Mouse (Mus musculus) CH12.LX (cell line): ENCODE data around the gene Phf7.

Experiments
- CHD1 ChIP-seq: IDR thresholded peaks from 2 replicates; pipeline ENCODE4 v1.6.1; 2012; ENCODE audit warnings: low read depth, low read length, improper control_type of control experiment, inconsistent platforms
- CHD2 ChIP-seq: IDR thresholded peaks from 2 replicates; pipeline ENCODE4 v1.6.1; 2011; ENCODE audit warnings: low read length, improper control_type of control experiment
- CTCF ChIP-seq, 2 experiments: IDR thresholded peaks in 1 of 2; conservative IDR thresholded peaks in 1 of 2; 2 replicates each; pipeline ENCODE4 v1.5.1; 2011 to 2012; ENCODE audit warnings: low read depth in 2 of 2, low read length in 2 of 2, improper control_type of control experiment in 1 of 2, inconsistent platforms in 1 of 2, mild to moderate bottlenecking in 1 of 2, moderate library complexity in 1 of 2
- ELF1 ChIP-seq: IDR thresholded peaks from 2 replicates; pipeline ENCODE4 v1.6.1; 2014; ENCODE audit warnings: low read depth, mild to moderate bottlenecking, inconsistent platforms, low read length, improper control_type of control experiment
- EP300 ChIP-seq: IDR thresholded peaks from 2 replicates; pipeline ENCODE4 v1.6.1; 2011; ENCODE audit warnings: low read length, improper control_type of control experiment
- MAZ ChIP-seq: IDR thresholded peaks from 2 replicates; pipeline ENCODE4 v1.6.1; 2012; ENCODE audit warnings: low read depth, mild to moderate bottlenecking, inconsistent platforms, low read length, improper control_type of control experiment, moderate library complexity
- NRF1 ChIP-seq: IDR thresholded peaks from 2 replicates; pipeline ENCODE4 v1.6.1; 2014; ENCODE audit warnings: low read depth, mild to moderate bottlenecking, inconsistent platforms, low read length, improper control_type of control experiment, moderate library complexity
- POLR2A ChIP-seq: IDR thresholded peaks from 2 replicates; pipeline ENCODE4 v1.6.1; 2011; ENCODE audit warnings: low read depth, mild to moderate bottlenecking, improper control_type of control experiment, low read length
- RAD21 ChIP-seq: IDR thresholded peaks from 2 replicates; pipeline ENCODE4 v1.6.1; 2011; ENCODE audit warnings: low read depth, mild to moderate bottlenecking, low read length, improper control_type of control experiment, moderate library complexity
- TBP ChIP-seq: conservative IDR thresholded peaks from 2 replicates; pipeline ENCODE4 v1.6.1; 2011; ENCODE audit warnings: low read depth, low read length, improper control_type of control experiment
- UBTF ChIP-seq: IDR thresholded peaks from 2 replicates; pipeline ENCODE4 v1.6.1; 2012; ENCODE audit warnings: low read depth, mild to moderate bottlenecking, inconsistent platforms, low read length, improper control_type of control experiment, moderate library complexity
- ZC3H11A ChIP-seq: IDR thresholded peaks from 2 replicates; pipeline ENCODE4 v1.6.1; 2012; ENCODE audit warnings: low read depth, mild to moderate bottlenecking, inconsistent platforms, low read length, improper control_type of control experiment

DNA sequence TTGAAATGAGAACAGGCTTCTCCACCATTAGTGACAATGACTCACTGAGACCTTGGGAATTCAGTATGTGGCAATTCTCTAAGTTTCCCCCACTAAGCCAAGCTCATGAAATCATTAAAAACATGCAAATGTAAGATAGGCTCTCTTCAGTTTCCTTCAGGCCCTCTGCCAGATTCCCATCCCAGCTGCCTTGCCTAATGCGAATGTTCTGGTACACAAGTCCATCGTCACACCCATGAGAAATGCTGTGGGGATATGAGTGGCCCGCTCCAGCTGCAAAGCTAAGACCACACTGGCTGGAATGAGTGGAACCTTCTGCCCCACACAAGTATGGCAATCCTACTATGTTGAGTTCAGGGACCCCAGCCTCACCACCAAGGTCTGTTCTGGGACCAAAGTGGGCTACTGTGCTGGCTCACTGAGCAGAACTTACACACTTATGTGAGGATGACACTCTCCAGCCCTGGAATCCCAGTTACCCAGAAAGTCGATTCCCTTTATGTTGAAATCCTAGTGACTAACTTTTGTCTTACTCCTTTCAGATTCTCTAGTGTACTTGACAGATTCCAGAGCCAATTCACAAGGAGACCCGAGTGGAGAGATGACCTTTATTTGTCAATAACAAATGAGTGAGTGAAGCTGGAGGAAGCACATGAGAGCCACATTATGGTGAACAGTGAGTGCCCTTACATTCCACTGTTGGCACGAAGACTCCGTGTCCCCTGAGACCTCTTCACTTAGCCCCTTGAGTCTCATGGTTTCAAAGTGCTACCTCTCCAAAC is 13.8 kb downstream of the Phf7 start:
- TF ChIP-seq RAD21 (no peak), ZC3H11A (no peak), CHD1 (no peak), TBP (no peak), POLR2A (no peak), UBTF (no peak), CHD2 (no peak), EP300 (no peak), CTCF (conservative IDR thresholded peaks at IDR 0.05 in 1 of 2, IDR thresholded peaks at IDR 0.05 in 1 of 2; ENCODE audit: low read depth in 2 of 2, low read length in 2 of 2) (no peak), MAZ (no peak), ELF1 (no peak), NRF1 (no peak)
